Mouse (Mus musculus) spleen, adult 18-20 months (tissue): ENCODE measurements around the gene Abhd2.

Source experiments
- DNase-seq, 2 experiments: peaks; one replicate each; pipeline ENCODE4 v3.0.0; 2022; ENCODE audit warnings: mixed read lengths in 2 of 2

Gene Abhd2

DNA sequence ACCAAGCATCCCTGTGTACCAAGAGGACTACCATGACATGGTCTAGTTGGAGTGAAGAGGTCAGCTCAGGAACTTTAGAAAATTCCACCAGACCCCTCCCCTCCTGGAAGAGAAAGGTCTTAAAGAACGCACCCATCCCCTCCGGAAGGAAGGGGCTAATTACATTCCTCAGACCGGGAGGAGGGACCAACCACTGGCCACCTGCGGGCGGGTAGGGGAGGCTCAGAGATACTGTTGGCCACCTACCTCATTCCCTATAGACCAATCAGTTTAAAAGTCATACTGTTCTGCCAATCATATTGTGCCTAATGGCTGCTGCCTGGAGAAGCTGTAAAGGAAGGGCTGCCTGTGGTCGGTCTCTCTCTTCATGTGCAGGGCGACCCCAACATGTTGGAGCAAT lies 115.0 kb downstream of the Abhd2 start:
- DNase-seq: no peak

DNA sequence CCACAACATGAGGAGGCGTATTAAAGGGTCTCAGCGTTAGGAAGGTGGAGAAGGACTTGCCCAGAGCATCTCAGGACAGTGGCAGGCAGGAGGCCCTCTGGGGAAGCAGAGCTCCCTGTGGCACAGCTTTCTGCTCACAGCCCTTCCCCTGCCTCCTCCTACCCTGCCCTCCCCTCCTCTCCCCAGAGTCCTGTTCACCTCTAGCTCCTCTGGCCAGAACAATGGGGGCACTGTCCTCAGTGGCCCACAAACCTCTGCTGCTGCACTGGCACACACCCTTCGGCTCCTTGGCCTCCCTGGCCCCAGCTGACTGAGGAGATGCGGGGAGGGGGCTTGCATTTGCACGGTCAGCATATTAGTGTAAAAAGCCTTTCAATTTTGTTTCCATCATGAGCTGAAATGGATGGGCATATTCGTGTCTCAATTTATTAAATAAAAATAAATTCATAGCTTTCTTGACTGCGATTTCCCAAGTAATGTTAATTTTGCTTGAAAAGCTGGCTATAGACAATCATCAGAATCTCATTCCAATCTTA lies 115.7 kb downstream of the Abhd2 start:
- no peak for DNase-seq

DNA sequence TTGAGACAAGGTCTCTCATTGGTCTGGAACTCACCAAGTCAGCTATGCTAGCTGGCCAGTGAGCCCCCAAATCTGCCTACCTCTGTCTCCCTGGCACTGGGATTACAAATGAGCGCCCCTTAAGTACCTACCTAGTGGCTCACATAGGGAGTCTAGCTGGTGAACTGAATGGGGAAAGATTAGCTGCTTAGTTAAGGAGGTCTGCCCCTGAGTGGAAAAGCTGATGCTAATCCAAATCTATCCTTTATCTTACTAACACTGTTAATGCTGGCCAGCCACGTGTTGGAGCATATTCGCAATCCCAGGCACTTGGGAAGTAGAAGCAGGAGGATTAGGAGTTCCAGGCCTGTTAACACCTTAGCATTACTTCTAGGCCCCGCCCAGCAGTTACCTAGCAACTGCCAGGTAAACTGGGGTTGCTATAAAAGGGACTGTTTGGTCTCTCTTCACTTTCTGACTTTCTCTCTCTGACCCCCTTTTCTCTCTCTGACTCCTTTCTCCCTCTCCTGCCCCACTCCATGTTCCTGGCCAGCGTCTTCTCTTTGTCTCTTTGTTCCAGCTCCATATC lies 117.2 kb downstream of the Abhd2 start:
- DNase-seq: no peak

DNA sequence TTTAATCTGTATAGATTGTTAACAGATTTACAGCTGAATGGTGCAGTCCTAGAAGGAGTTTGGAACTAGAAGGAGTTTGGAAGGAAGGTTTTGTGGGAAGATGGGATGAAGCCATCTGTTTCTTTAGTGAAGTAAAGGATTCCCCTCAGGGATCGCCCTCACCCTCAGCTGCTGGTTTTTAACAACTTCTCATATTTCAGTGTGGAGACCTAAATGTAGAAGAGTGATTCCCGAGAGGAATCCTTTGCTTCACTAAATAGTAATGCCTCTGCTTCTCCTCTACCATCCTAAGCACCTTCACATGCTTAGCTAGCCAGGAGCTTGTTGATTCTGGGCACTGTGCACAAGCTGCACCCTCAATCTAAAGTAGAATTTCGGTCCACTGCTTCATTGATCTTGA lies 118.5 kb downstream of the Abhd2 start:
- no peak for DNase-seq

DNA sequence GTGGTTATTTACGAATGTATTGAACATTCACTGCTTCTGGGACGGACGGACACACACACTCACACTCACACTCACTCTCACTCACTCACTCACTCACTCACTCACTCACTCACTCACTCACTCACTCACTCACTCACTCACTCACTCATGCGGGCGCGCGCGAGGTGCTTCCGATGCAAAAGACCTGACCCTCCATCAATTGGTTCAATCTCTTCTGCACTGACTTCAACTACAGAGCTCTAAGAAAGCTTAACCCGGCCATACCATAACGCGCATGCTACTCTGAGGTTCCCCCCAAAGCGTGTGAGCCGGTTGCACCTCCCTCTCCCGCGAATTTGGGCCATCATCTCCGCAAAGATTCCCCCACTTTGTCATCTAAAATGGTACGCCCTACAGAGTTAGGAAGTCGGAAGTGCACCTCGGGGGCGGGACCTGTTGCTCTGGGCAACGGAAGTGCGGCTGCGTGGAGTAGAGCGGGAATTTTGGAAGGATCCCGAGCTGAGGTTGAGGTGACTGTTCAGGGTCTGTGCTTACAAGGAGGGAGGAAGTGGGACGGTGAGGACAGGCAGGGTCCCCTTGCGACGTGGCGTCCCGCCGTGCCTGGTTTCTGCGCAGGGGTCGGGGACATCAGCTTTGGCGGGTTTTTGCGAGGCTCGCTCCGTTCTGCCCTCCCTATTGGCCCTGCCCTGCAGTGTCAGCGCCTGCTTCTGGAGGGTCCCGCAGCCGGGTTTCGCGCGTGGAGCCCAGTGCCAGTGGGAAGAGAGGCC lies 119.1 kb downstream of the Abhd2 start, which contains the start of gene Fanci:
Gene Fanci (plus strand): TSS at position 47 of the 767 bp plus-strand sequence.
- DNase-seq: peak; percentile 86 to 97

DNA sequence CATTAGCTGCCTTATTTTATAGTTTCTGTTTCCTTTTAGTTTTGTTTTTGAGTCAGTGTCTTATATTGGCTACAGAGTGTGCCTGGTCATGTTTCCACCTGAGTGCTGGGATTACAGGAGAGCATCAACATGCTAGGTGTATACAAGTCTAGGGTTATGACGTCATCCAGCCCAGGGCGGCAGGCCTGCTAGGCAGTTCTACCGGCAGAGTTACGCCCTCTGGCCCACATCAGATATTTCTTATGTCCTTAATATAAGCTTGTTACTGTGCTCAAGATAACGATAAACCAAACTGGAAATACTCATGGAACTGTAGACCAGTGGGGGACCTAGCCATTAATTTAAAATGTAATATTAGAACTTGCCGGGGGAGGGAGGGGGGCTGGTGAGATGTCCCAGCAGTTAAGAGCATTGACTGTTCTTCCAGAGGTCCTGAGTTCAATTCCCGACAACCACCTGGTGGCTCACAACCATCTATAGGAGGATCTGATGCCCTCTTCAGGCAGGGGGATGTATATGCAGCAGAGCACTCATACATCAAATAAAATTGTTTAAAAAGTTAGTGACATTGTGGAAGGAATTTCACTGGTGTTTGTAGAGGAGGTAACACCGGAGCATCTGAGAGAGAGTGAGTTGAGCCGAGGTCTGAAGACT lies 120.0 kb downstream of the Abhd2 start:
- peak in 1 of 2 experiments; percentile 9 for DNase-seq

DNA sequence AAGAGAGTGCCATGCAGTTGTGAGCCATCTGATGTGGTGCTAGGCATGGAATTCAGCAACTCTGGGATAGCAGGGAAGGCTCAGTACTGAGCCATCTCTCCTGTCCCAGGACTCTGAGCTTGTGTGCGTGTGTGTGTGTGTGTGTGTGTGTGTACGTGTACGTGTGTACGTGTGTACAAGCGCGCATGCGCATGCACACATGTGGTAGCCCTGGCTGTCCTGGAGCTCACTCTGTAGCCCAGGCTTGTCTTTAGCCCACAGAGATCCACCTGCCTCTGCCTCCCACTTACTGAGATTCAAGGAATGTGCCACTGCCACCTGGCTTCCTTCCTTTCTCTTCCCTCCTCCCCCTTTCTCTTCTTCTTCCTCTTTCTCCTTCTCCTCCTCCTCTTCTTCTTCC lies 120.9 kb downstream of the Abhd2 start:
- no peak for DNase-seq

DNA sequence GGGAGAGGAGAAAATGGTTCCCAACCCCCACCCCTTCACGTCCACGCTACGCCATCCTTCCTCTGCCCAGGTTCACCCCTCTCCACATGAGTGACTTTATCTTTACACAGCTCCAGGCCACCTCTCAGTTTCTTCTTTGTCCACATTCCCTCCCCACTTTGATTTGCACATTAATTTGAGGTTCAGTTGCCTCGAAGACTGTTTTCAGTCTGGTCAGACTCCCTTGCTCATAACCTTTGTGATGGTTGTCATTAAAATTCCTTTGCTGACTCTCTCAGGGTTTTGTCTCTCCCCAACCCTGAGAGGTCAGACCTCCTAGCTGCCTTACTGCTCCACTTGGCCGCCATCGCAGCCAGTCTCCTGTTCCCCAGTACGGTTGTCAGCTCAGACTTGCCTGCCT lies 121.7 kb downstream of the Abhd2 start:
- no peak for DNase-seq

DNA sequence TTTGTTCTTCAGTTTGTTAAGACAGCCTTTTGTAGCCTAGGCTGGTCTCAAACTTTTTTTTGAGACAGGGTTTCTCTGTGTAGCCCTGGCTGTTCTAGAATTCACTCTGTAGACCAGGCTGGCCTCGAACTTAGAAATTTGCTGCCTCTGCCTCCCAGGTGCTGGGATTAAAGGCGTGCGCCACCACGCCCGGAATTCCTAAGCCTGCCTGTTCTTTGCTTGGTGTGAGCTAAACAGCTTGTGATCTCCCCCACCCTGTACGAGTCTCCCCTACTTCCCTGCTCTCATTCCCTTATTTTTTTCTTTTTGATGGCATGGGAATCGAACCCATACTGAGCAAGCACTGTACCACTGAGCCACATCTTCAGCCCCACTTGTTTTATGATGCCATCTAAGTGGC lies 122.2 kb downstream of the Abhd2 start:
- DNase-seq: no peak

DNA sequence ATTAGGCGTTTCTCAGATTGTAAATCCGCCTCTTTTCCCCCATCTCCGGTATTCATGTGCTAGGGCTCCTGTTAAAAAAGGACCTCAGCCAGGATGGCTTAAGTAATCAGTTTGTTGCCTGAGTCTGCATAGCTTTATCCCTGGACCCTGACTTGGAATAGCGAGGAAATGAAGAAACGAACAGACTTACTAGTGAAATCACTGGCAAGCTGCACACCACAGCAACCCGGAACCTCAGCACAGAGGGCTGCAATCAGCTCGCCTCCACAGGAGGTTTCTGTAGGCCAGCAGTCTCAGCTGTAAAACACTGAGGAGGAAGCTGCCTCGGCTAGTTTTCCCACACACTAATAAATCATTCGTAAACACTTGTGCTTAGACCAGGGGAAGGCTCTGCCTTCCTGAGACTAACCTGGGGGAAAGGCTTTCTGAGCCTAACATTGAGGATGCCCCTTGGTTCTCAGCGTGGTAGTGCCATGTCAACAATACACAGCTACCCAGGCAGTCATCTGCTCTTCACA lies 124.5 kb downstream of the Abhd2 start:
- no peak for DNase-seq

DNA sequence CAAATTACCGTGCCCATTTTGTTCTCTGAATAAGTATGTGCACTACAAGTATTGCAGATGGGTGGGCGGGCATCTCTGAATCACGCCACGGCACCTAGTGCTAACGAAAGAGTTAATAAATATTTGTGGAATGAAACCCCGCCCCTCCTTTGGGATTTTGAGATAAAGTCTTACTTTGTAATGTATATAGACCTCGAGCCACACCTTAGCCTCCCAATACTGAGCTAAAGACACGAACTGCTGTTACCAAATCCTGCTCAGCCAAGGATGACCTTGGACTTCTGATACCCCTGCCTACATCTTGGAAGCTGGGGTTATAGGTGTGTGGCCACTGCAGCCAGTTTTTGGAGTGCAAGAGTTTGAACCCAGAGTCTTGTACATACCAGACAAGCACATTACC lies 125.4 kb downstream of the Abhd2 start:
- DNase-seq: no peak

DNA sequence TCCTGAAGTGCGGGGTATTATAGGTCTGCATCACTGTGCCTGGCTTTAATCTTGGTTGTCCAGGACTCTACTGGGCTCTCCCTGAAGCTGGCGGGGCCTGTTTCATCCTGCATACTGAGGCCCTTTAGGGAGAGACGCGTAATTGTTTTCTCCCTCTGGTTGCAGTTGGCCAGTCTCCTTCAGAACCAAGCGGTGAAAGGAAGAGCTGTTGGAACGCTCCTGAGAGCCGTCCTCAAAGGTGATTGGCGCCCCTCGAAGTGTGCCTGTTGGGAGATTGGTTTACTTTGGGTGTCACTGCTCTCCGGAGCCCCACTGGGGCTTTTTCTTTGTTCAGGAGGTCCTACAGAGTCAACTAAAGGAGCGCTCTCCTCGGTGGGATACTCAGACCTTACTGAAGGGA lies 126.0 kb downstream of the Abhd2 start:
- DNase-seq: no peak

DNA sequence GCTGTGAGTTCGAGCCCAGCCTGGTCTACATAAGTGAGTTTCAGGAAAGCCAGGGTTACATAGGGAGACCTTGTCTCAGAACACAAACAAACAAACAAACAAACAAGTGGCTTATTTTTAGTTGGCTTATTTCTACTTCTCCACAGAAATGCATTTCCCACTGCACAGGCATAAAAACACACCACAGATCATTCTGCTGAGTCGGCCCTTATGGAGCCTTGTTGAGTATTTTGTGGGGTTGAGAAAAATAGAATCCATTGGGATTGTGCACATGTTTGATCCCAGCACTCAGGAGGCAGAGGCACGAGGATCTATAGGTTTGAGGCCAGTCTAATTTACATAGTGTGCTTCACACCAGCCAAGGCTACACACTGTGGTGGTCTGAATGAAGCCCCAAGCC lies 127.3 kb downstream of the Abhd2 start:
- no peak for DNase-seq

DNA sequence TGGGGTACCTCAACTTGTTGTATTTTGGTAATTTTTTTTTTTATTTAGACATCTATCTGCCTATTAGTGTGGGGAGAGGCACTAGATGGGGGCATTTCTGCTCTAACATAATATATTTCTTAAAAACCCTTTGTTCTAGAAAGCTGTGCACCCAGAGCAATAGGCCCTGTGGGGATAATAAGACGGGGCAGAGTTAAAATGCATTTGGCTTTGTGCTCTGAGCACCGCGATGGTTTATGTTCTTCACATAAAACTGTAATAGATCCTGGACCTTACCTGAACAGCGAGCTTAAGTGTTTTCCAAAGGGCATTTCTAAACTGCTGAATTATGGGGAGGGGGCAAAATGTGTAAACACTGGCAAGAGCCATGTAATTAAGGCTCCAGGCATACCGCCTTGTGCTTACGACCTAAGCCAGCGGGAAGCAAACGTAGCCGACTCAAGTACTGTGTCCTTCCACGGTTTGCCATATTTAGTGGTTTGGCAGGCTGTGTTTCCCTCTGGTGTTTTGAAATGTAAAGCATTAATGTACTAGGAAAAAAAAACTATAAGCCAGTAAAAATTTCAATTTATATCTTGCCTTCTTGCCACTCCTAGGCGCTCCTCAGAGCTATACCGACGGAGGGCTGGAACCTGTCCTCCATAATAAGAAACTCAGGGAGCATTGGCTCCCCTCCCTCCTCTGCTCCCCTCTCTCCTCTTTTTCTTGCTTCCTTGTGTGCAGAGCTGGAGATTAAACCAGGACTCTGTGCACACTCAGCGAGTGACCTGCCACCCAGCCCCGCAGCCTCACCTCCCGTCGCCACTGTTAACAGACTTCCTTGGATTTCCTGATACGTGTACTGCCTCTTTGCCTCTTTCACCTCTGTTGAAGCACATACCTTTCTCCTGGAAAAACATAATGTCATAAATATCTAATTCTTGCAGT lies 141.7 kb downstream of the Abhd2 start:
- no peak for DNase-seq
